Mouse (Mus musculus) mouse trophoblast stem cell (cell line): ENCODE data around the gene Gm867.

Experiments used
- in situ Hi-C, 2 experiments: fragments of 300-500 bp; cut with MseI, MboI; formaldehyde crosslinking; loops; 2 replicates in 1 of 2; 3 replicates in 1 of 2; pipeline ENCODE4 v1.15.1; 2025

Gm867 gene

GRCm38 (mm10) chr10:75937851-75938643, 2.4 kb downstream of the Gm867 start:
- in situ Hi-C loops = loop anchor here in 1 of 2 experiments (10.0 kb wide), 1 partner anchor 173 kb away; the partner anchor contains the start of gene Cabin1

GRCm38 (mm10) chr10:75936909-75937667, 3.4 kb downstream of the Gm867 start:
- in situ Hi-C loops = loop anchor here in 1 of 2 experiments (10.0 kb wide), 1 partner anchor 172 kb away; the partner anchor contains the start of gene Cabin1

GRCm38 (mm10) chr10:75935680-75936541, 4.6 kb downstream of the Gm867 start, which contains the start of gene Mmp11:
Gene Mmp11, minus strand, starts transcription at chr10:75936496.
- in situ Hi-C loops = loop anchor here in 1 of 2 experiments (10.0 kb wide), 1 partner anchor 171 kb away; the partner anchor contains the start of gene Cabin1

GRCm38 (mm10) chr10:75934991-75935390, 5.5 kb downstream of the Gm867 start:
- in situ Hi-C loops = loop anchor here in 1 of 2 experiments (10.0 kb wide), 1 partner anchor 170 kb away; the partner anchor contains the start of gene Cabin1

- in situ Hi-C loops = loop anchor here in 1 of 2 experiments (10.0 kb wide), 1 partner anchor 168 kb away; the partner anchor contains the start of gene Cabin1
Observed at GRCm38 (mm10) chr10:75932891-75933290, 7.6 kb downstream of the Gm867 start, which contains the start of gene Chchd10. Gene Chchd10, plus strand, starts transcription at chr10:75933130.

GRCm38 (mm10) chr10:75932081-75932678, 8.3 kb downstream of the Gm867 start:
- in situ Hi-C loops = loop anchor here in 1 of 2 experiments (10.0 kb wide), 1 partner anchor 167 kb away; the partner anchor contains the start of gene Cabin1

- in situ Hi-C loops = loop anchor here in 1 of 2 experiments (10.0 kb wide), 1 partner anchor 167 kb away; the partner anchor contains the start of gene Cabin1
Observed at GRCm38 (mm10) chr10:75931311-75931710, 9.2 kb downstream of the Gm867 start.

GRCm38 (mm10) chr10:75930304-75930703, 10.2 kb downstream of the Gm867 start:
- in situ Hi-C loops = loop anchor here in 1 of 2 experiments (10.0 kb wide), 1 partner anchor 166 kb away; the partner anchor contains the start of gene Cabin1

GRCm38 (mm10) chr10:75926396-75926795, 14.1 kb downstream of the Gm867 start:
- in situ Hi-C loops = no loop called here

- in situ Hi-C loops = no loop called here
Observed at GRCm38 (mm10) chr10:75924324-75924723, 16.1 kb downstream of the Gm867 start.

- in situ Hi-C loops = no loop called here
Observed at GRCm38 (mm10) chr10:75921726-75922560, 18.5 kb downstream of the Gm867 start.

- in situ Hi-C loops = no loop called here
Observed at GRCm38 (mm10) chr10:75921026-75921725, 19.3 kb downstream of the Gm867 start, which contains the start of gene Smarcb1. Gene Smarcb1, minus strand, starts transcription at chr10:75921617.

GRCm38 (mm10) chr10:75919026-75919425, 21.4 kb downstream of the Gm867 start:
- in situ Hi-C loops = no loop called here

GRCm38 (mm10) chr10:75916840-75917239, 23.6 kb downstream of the Gm867 start:
- in situ Hi-C loops = no loop called here

- in situ Hi-C loops = no loop called here
Observed at GRCm38 (mm10) chr10:75915557-75915956, 24.9 kb downstream of the Gm867 start.

GRCm38 (mm10) chr10:75913013-75913589, 27.4 kb downstream of the Gm867 start:
- in situ Hi-C loops = no loop called here

- in situ Hi-C loops = no loop called here
Observed at GRCm38 (mm10) chr10:75910698-75911097, 29.8 kb downstream of the Gm867 start.

GRCm38 (mm10) chr10:75906882-75907281, 33.6 kb downstream of the Gm867 start:
- in situ Hi-C loops = no loop called here
